Mouse (Mus musculus): ENCODE data around the gene Hnf1a. TPM values are rescaled to one million over a fixed set of nuclear protein-coding genes. Genes with fewer than 3 reads are reported as not detected.

The Hnf1a gene
- not detected in 2 replicates for polyA plus RNA-seq (2014; fragmentation: Nextera tagmentation; extraction: Ambion mirVana)

DNA sequence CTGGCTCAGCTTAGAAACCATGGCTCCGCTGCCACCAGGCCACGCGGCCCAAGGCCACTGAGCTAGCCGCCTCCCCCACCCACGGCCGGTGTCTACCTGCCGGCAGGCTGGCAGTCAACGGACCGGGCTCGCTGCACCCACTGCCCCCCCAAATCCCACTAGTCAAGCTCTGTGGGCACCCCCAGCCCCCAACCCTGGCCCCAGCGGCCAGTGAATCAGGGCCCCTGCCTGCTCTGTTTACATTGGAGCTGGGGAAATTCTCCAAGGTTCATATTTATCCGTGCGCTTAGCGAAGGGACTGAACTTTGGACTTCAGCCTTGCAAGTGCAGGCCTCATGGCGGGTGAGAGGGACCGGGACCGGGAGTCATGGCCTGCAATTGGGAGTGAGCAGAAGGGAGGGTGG, at the start of gene Hnf1a:
TSS of gene Hnf1a (minus strand) at position 271 of the 404 bp plus-strand sequence.
- H3K9me3 ChIP-seq (ENCODE audit: control insufficient read depth, low read length) = no peaks in the 10 kb centered on the region
- H3K4me2 ChIP-seq (ENCODE audit: low read depth) = no peak within 1 kb of the TSS
- peaks cover 6% of the 10 kb centered on the region; the same call in 1 of the 2 replicates for H3K4me1 ChIP-seq (ENCODE audit: control insufficient read depth, insufficient read depth, low read length)
- no peaks in the 10 kb centered on the region for H3K36me3 ChIP-seq (ENCODE audit: control insufficient read depth, insufficient read depth, low read length)
- no peak within 1 kb of the TSS for H3K27ac ChIP-seq (ENCODE audit: low read depth, low read length)
- no peak within 1 kb of the TSS for H3K9ac ChIP-seq (ENCODE audit: low read length)
- no peaks in the 10 kb centered on the region; the same call in 1 of the 2 replicates for H3K27me3 ChIP-seq (ENCODE audit: control insufficient read depth, insufficient read depth, low read length)
- H3K4me3 ChIP-seq (ENCODE audit: low read depth, low read length) = no peak within 1 kb of the TSS
- 82% methylated on average over 17 of the region's 17 CpGs for WGBS
- DNase-seq (ENCODE audit: low spot score) (no peak), ATAC-seq (ENCODE audit: insufficient read depth, low FRiP score, low TSS enrichment) (no peak)

DNA sequence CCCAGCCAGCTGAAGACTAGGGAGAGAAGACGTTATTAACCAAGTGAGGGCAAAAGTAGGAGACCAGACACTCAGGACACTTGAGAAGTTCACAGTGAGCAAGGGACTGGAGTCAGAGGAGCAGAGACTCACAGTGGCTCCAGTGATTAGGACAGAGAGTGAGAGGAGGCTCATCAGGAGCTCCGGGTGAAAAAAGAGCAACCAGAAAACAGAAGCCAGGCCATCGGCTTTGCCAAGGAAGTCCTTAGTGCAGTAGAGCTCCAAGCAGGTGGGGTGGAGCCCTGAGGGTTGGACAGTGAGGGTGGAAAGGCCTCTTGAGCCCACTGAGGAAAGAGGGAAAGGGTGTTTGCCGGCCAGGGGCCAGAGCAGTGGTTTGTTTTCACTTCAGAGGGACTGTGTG, 47.9 kb upstream of the Hnf1a start:
- DNase-seq (ENCODE audit: low spot score) = no peak
- Histone ChIP-seq H3K27ac (ENCODE audit: low read depth, low read length) (no peak overlapping the region), H3K4me1 (ENCODE audit: control insufficient read depth, insufficient read depth, low read length) (no peaks in the 10 kb centered on the region), H3K4me3 (ENCODE audit: low read depth, low read length) (no peak overlapping the region), H3K27me3 (ENCODE audit: control insufficient read depth, insufficient read depth, low read length) (no peaks in the 10 kb centered on the region), H3K9ac (ENCODE audit: low read length) (no peak overlapping the region), H3K9me3 (ENCODE audit: control insufficient read depth, low read length) (no peaks in the 10 kb centered on the region), H3K4me2 (ENCODE audit: low read depth) (no peak overlapping the region), H3K36me3 (ENCODE audit: control insufficient read depth, insufficient read depth, low read length) (no peaks in the 10 kb centered on the region)
- WGBS = 81% methylated on average over 4 of the region's 4 CpGs
- ATAC-seq (ENCODE audit: insufficient read depth, low FRiP score, low TSS enrichment) = no peak

DNA sequence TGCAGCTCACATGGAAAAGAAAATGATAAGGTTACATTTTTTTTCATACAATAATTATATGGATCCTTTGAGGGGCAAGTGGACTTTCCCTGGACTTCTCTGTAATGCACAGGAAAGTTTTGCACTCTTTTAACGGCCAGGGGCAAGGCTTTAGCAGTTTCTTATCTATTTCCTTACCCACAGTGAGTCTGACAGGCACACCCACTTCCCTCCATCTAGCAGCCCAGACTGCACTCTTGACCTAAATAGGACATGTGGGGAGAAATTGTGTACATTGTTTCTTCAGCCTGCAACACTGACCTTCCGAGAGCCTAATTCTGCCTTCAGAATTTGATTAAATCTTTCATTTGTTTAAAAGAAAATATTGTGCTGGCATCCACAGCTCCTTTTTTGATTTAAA, 47.4 kb upstream of the Hnf1a start:
- H3K36me3 ChIP-seq (ENCODE audit: control insufficient read depth, insufficient read depth, low read length) = no peaks in the 10 kb centered on the region
- ATAC-seq (ENCODE audit: insufficient read depth, low FRiP score, low TSS enrichment) (no peak), DNase-seq (ENCODE audit: low spot score) (no peak)
- no peak overlapping the region for H3K9ac ChIP-seq (ENCODE audit: low read length)
- H3K27me3 ChIP-seq (ENCODE audit: control insufficient read depth, insufficient read depth, low read length) = no peaks in the 10 kb centered on the region
- H3K9me3 ChIP-seq (ENCODE audit: control insufficient read depth, low read length) = no peaks in the 10 kb centered on the region
- no peak overlapping the region for H3K27ac ChIP-seq (ENCODE audit: low read depth, low read length)
- no peak overlapping the region for H3K4me3 ChIP-seq (ENCODE audit: low read depth, low read length)
- H3K4me1 ChIP-seq (ENCODE audit: control insufficient read depth, insufficient read depth, low read length) = no peaks in the 10 kb centered on the region
- no peak overlapping the region for H3K4me2 ChIP-seq (ENCODE audit: low read depth)
- 89% methylated on average over 2 of the region's 2 CpGs for WGBS

DNA sequence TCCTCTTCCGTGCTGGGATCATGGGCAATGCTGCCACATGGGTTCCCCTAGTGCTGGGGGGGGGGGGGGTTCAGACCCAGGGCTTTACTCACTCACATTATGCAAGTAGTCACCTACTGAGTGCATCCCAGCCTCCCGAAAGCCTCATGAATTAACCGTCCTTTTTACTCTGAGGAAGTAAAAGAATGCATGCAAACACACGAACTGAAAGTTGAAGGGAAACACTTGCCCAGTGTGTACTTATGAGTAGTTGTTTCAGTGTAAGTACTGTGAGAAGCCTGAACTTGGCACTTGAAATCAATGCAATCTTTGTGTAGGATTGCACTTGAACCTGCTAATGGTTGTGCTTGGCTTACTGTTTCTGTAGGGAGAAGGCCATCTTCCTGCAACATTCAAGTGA, 44.2 kb upstream of the Hnf1a start:
- Histone ChIP-seq H3K9ac (ENCODE audit: low read length) (no peak overlapping the region), H3K4me2 (ENCODE audit: low read depth) (no peak overlapping the region), H3K4me3 (ENCODE audit: low read depth, low read length) (no peak overlapping the region), H3K9me3 (ENCODE audit: control insufficient read depth, low read length) (no peaks in the 10 kb centered on the region), H3K4me1 (ENCODE audit: control insufficient read depth, insufficient read depth, low read length) (peaks cover 12% of the 10 kb centered on the region), H3K27ac (ENCODE audit: low read depth, low read length) (no peak overlapping the region), H3K36me3 (ENCODE audit: control insufficient read depth, insufficient read depth, low read length) (no peaks in the 10 kb centered on the region), H3K27me3 (ENCODE audit: control insufficient read depth, insufficient read depth, low read length) (no peaks in the 10 kb centered on the region)
- ATAC-seq (ENCODE audit: insufficient read depth, low FRiP score, low TSS enrichment) = no peak
- WGBS = 72% methylated on average over 4 of the region's 4 CpGs
- no peak for DNase-seq (ENCODE audit: low spot score)

DNA sequence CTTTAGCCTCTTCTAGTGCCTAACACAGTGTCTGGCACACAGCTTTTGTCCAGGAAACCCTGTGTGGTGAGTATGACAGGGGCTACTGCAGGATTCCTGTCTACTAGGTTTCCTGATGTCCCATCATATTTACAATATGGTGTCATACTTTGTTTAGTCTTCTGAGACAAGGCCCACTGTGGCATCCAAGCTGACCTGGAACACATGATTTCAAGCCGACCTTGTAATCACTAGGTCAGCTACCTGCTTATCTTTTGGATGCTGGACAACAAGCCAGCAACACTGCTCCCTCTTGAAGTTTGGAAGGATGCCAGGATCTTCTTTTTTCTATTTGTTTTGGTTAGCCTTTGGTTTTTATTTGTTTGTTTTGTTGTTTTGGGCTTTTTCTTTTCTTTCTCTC, 43.7 kb upstream of the Hnf1a start:
- no peaks in the 10 kb centered on the region for H3K9me3 ChIP-seq (ENCODE audit: control insufficient read depth, low read length)
- H3K4me1 ChIP-seq (ENCODE audit: control insufficient read depth, insufficient read depth, low read length) = peaks cover 12% of the 10 kb centered on the region
- ATAC-seq (ENCODE audit: insufficient read depth, low FRiP score, low TSS enrichment) (no peak), DNase-seq (ENCODE audit: low spot score) (no peak)
- H3K27ac ChIP-seq (ENCODE audit: low read depth, low read length) = no peak overlapping the region
- WGBS = 71% methylated on average over 1 of the region's 1 CpGs
- H3K27me3 ChIP-seq (ENCODE audit: control insufficient read depth, insufficient read depth, low read length) = no peaks in the 10 kb centered on the region
- no peaks in the 10 kb centered on the region for H3K36me3 ChIP-seq (ENCODE audit: control insufficient read depth, insufficient read depth, low read length)
- no peak overlapping the region for H3K9ac ChIP-seq (ENCODE audit: low read length)
- no peak overlapping the region for H3K4me3 ChIP-seq (ENCODE audit: low read depth, low read length)
- H3K4me2 ChIP-seq (ENCODE audit: low read depth) = no peak overlapping the region

DNA sequence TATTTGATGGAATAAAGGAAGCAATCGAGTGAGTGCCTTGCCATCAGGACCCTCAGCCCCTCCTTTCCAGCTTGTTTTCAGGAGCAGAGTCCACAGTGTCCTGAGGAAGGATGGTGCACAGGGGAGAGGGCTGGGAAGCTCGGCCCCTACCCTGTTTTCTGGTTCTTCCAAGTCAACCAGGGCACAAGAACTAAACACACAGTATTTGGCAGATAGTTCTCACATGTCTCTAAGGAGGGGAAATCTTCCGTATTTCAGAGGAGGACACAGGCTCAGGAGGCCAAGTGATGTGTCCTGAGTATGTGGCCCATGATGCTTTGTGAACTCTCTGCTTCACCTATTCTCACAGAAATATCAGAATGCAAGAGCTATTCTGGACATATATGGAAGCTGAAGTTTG, 42.5 kb upstream of the Hnf1a start:
- WGBS = 69% methylated on average over 3 of the region's 3 CpGs
- Histone ChIP-seq H3K27me3 (ENCODE audit: control insufficient read depth, insufficient read depth, low read length) (no peaks in the 10 kb centered on the region), H3K4me3 (ENCODE audit: low read depth, low read length) (no peak overlapping the region)

DNA sequence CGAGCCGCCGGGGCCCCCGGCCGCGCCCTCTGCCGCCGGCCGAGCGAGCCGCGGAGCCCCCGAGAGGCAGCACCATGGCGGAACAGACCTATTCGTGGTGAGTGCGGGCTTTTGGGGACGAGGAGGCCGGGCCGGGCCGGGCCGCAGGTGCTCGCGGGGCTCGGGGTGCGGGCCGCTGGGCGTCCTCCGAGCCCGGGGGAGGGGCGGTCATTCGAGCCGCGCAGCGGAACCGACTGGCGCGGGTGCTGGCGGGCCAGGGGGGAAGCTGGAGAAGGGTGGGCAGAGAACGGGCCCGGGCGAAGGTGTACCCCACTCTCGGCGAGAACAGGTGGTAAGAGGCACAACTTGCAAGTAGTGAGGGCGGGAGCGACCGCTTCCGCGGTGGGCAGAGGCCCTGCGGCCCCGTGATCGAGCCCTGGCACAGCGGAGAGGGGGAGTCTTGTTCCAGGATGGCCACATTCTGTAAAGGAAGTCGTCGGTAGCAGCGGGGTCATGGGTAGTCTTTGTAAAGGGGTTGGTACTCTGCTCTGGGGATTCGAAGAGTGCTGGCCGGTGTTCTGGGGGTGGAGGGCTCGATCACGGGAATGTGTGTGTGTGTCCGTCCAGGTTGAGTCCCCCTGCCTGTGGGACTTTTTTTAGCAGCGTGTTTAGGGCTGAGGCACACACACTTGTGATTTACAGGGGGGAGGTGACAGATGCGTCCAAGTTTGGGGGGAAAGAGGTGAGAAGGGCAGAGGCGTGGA, 40.8 kb upstream of the Hnf1a start:
- peak; percentile 42 for ATAC-seq (ENCODE audit: insufficient read depth, low FRiP score, low TSS enrichment)
- H3K36me3 ChIP-seq (ENCODE audit: control insufficient read depth, insufficient read depth, low read length) = no peaks in the 10 kb centered on the region
- under 1% methylated on average over 63 of the region's 63 CpGs for WGBS

More for the DNA sequence above, 42.5 kb upstream of the Hnf1a start:
- Histone ChIP-seq H3K9me3 (ENCODE audit: control insufficient read depth, low read length) (no peaks in the 10 kb centered on the region), H3K9ac (ENCODE audit: low read length) (no peak overlapping the region), H3K27ac (ENCODE audit: low read depth, low read length) (no peak overlapping the region), H3K4me1 (ENCODE audit: control insufficient read depth, insufficient read depth, low read length) (peaks cover 12% of the 10 kb centered on the region), H3K4me2 (ENCODE audit: low read depth) (0 out of 2 replicates have a peak overlapping the region, but pooled peaks have one; percentile 9), H3K36me3 (ENCODE audit: control insufficient read depth, insufficient read depth, low read length) (no peaks in the 10 kb centered on the region)
- ATAC-seq (ENCODE audit: insufficient read depth, low FRiP score, low TSS enrichment) = no peak
- no peak for DNase-seq (ENCODE audit: low spot score)

DNA sequence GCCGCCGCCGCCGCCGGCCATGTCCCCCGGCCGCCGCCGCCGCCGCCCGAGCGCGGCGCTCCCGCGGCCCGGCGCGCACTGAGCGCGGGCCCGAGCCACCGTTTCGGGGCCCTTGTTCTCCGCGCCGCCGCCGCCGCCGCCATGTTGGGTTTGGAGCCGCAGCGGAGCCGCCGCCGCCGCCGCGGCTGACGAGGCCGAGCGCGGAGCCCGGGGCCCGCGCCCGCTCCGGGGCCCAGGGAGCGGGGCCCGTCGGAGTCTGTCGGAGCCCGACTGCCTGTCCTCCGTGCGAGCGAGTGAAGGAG, 40.3 kb upstream of the Hnf1a start:
- DNase-seq (ENCODE audit: low spot score) (no peak), ATAC-seq (ENCODE audit: insufficient read depth, low FRiP score, low TSS enrichment) (peak; percentile 48)
- WGBS = under 1% methylated on average over 31 of the region's 57 CpGs
- H3K4me3 ChIP-seq (ENCODE audit: low read depth, low read length) = peak overlapping the region; percentile 93
- H3K9ac ChIP-seq (ENCODE audit: low read length) = peak overlapping the region; percentile 95
- no peaks in the 10 kb centered on the region for H3K27me3 ChIP-seq (ENCODE audit: control insufficient read depth, insufficient read depth, low read length)
- no peaks in the 10 kb centered on the region for H3K9me3 ChIP-seq (ENCODE audit: control insufficient read depth, low read length)
- H3K4me2 ChIP-seq (ENCODE audit: low read depth) = peak overlapping the region; percentile 91
- H3K4me1 ChIP-seq (ENCODE audit: control insufficient read depth, insufficient read depth, low read length) = peaks cover 12% of the 10 kb centered on the region
- peak overlapping the region; percentile 90 for H3K27ac ChIP-seq (ENCODE audit: low read depth, low read length)
- H3K36me3 ChIP-seq (ENCODE audit: control insufficient read depth, insufficient read depth, low read length) = no peaks in the 10 kb centered on the region

More for the DNA sequence above, 40.8 kb upstream of the Hnf1a start:
- Histone ChIP-seq H3K27ac (ENCODE audit: low read depth, low read length) (peak overlapping the region; percentile 90), H3K4me3 (ENCODE audit: low read depth, low read length) (peak overlapping the region; percentile 93), H3K9ac (ENCODE audit: low read length) (peak overlapping the region; percentile 95), H3K9me3 (ENCODE audit: control insufficient read depth, low read length) (no peaks in the 10 kb centered on the region), H3K4me2 (ENCODE audit: low read depth) (peak overlapping the region; percentile 91), H3K27me3 (ENCODE audit: control insufficient read depth, insufficient read depth, low read length) (no peaks in the 10 kb centered on the region), H3K4me1 (ENCODE audit: control insufficient read depth, insufficient read depth, low read length) (peaks cover 12% of the 10 kb centered on the region)
- peak; percentile 45 for DNase-seq (ENCODE audit: low spot score)

DNA sequence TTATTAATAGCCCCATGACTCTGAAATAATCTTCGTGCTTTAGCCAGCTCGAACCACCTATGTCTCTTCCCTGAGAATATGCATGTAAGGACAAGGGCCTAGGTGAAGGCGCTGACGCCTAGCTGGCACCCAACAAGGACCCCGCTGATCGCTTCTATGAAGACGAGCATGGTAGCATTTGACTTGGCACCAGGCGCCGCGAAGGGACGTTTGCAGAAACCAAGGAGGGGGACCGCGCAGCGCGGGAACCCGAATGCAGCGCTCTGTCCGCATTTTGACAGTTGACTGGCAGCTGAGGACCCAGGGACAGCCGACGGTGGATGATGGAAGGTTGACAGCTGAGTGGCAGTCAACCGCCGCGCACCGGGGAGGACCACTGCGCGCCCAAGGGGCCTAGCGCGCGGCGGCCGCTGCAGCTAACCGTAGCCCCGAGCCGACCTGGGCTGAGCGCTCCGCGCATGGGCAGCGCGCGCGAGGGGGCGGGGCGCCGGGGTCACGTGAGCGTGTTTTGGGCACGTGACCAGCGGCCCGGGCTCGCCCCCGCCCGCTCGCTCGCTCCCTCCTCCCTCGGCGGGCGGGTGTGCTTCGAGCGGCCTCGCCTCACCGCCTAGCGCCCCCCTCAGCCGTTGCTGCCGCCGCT, 39.8 kb upstream of the Hnf1a start, which contains the start of gene Sppl3:
TSS of gene Sppl3 (plus strand) at position 561 of the 640 bp plus-strand sequence.
- ATAC-seq (ENCODE audit: insufficient read depth, low FRiP score, low TSS enrichment) = peak; percentile 93
- 2% methylated on average over 37 of the region's 65 CpGs for WGBS
- H3K4me3 ChIP-seq (ENCODE audit: low read depth, low read length) = peak within 1 kb of the TSS; percentile 93

More for the DNA sequence above, 39.8 kb upstream of the Hnf1a start, which contains the start of gene Sppl3:
- Histone ChIP-seq H3K9ac (ENCODE audit: low read length) (peak within 1 kb of the TSS; percentile 95), H3K4me2 (ENCODE audit: low read depth) (peak within 1 kb of the TSS; percentile 91), H3K4me1 (ENCODE audit: control insufficient read depth, insufficient read depth, low read length) (peaks cover 12% of the 10 kb centered on the region), H3K9me3 (ENCODE audit: control insufficient read depth, low read length) (no peaks in the 10 kb centered on the region), H3K36me3 (ENCODE audit: control insufficient read depth, insufficient read depth, low read length) (no peaks in the 10 kb centered on the region), H3K27me3 (ENCODE audit: control insufficient read depth, insufficient read depth, low read length) (no peaks in the 10 kb centered on the region), H3K27ac (ENCODE audit: low read depth, low read length) (peak within 1 kb of the TSS; percentile 90)
- DNase-seq (ENCODE audit: low spot score) = peak; percentile 97

Measured in neural tube, embryonic 11.5 days (tissue).